Mouse (Mus musculus) heart, postnatal 0 days (tissue): Measurements from ENCODE around the gene Ccl8.

Experiments
- CTCF ChIP-seq: IDR thresholded peaks from 2 replicates; pipeline ENCODE4 v1.5.1; 2016; ENCODE audit warnings: antibody characterized with exemption, control low read depth, low read depth
- EP300 ChIP-seq: IDR thresholded peaks from 2 replicates; pipeline ENCODE4 v1.6.1; 2016; ENCODE audit warnings: antibody characterized with exemption, low read depth

DNA sequence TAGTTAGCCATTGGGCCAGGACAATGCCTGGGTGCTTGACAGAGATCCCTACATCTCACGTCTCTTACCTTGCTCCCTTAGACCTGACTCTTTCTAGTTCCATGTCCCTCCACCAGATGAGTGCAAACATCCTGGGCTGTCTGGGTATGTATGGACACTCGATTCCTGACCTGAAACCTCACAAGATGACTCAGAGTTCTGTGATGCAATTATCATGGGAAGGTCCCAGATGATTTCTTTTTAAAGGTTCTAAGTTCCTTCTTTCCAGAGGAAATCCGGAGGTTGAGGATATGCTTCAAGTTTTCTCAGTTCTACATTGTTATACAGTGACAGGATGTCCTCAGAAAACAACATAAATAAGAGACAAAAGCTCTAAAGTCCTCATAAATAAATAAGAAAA lies 34.1 kb upstream of the Ccl8 start:
- no peak for TF ChIP-seq CTCF
- TF ChIP-seq EP300, result no peak
